Mouse (Mus musculus) heart, embryonic 16.5 days (tissue): ENCODE measurements around the gene Mrm3. TPM values are rescaled to one million over a fixed set of nuclear protein-coding genes. Genes with fewer than 3 reads are reported as not detected.

ENCODE experiments used
- ATAC-seq: fragments of 200-750 bp; cut with Nextera tagmentation; replicated peaks from 2 replicates; pipeline ENCODE4 v1.8.0; 2017; ENCODE audit warnings: moderate number of reproducible peaks; ENCODE audit not compliant: insufficient read depth, low FRiP score; ENCODE audit errors: extremely low read depth
- H3K27ac ChIP-seq: fragments of 300-500 bp; sonication (generic); 2 replicates; pipeline ENCODE4 v1.5.1; 2014; ENCODE audit warnings: mild to moderate bottlenecking, low read length, control low read depth, moderate library complexity
- H3K27me3 ChIP-seq: fragments of 300-500 bp; sonication (generic); 2 replicates; pipeline ENCODE4 v1.6.1; 2014; ENCODE audit warnings: low read length, mixed read lengths; ENCODE audit not compliant: control insufficient read depth, insufficient read depth
- H3K36me3 ChIP-seq: fragments of 300-500 bp; sonication (generic); 2 replicates; pipeline ENCODE4 v1.6.1; 2014; ENCODE audit not compliant: control insufficient read depth, insufficient read depth
- H3K4me1 ChIP-seq: fragments of 300-500 bp; sonication (generic); 2 replicates; pipeline ENCODE4 v1.6.1; 2014; ENCODE audit warnings: low read length, mixed read lengths; ENCODE audit not compliant: control insufficient read depth, insufficient read depth
- H3K4me2 ChIP-seq: fragments of 300-500 bp; sonication (generic); 2 replicates; pipeline ENCODE4 v1.6.1; 2014; ENCODE audit warnings: low read depth, mild to moderate bottlenecking, control low read depth, low read length
- H3K4me3 ChIP-seq: fragments of 300-500 bp; sonication (generic); 2 replicates; pipeline ENCODE4 v1.5.1; 2014; ENCODE audit warnings: mild to moderate bottlenecking, control low read depth, low read length
- H3K9ac ChIP-seq: fragments of 300-500 bp; sonication (generic); 2 replicates; pipeline ENCODE4 v1.6.1; 2014; ENCODE audit warnings: low read length, control low read depth
- H3K9me3 ChIP-seq: fragments of 300-500 bp; sonication (generic); replicated peaks from 2 replicates; pipeline ENCODE4 v1.6.1; 2016; ENCODE audit warnings: low read length; ENCODE audit not compliant: control insufficient read depth
- WGBS: fragments of 180-500 bp; shearing (Covaris S2); extraction: QIAGEN DNeasy Blood & Tissue Kit; methylation state at CpG from one replicate; pipeline ENCODE4 v1.1.7; 2014; 5-methylcytosine and 5-hydroxymethylcytosine counted together
- polyA plus RNA-seq: library from polyadenylated mRNA; unstranded; fragments of >200 nt; fragmentation: Nextera tagmentation; extraction: Ambion mirVana; gene quantifications from 2 replicates; pipeline ENCODE4 v1.2.1, GENCODE M21; 2015

Gene Mrm3
- polyA plus RNA-seq, 1 experiment from 2014 or later: 31.7 TPM

DNA sequence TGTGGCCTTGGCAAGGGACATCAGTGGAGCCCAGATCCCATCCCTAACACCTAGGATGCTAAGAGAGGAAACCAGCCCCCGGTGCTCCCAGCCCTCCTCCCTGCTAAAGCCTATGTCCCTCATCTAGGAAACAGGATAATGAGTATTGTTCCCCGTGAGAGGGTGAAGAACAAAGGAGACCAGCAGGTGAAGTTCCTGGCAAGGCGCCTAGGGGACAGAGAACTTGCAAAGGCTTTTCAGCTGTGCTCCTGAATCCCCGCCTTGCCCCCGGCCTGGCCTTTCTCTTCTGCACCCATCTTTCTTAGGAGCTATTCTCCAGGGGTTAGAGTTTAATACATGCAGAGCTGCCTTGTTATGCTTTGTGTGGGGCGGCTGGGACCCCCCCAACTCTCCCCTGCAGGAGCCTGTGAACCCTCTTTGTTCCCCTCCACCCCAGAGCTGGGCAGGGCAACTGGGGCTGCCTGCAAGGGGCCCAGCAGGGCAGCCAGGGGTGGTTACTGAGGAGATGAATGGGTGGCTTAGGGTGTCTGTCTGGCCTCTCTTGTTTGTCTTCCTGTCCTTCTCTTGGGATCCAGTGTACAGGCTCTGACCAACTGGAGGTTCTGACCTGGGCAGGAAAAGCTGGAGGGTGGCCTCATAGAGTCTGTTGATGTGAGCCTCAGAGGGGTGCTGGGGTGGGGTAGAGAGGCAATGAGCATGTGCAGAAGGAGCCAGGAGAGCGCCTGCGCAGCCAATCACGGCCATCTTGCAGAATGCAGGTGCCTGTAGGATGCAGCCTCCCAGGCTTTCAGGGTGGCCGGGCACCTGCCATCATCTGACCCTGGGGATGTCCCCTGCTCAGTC is 16.9 kb downstream of the Mrm3 start:
- ATAC-seq: no peak
- Histone ChIP-seq H3K27ac (no peak overlapping the region), H3K36me3 (no peaks in the 10 kb centered on the region), H3K27me3 (no peaks in the 10 kb centered on the region), H3K9ac (no peak overlapping the region), H3K9me3 (no peaks in the 10 kb centered on the region), H3K4me2 (no peak overlapping the region), H3K4me3 (no peak overlapping the region), H3K4me1 (no peaks in the 10 kb centered on the region)
- WGBS: 77% methylated on average over 10 of the region's 10 CpGs

DNA sequence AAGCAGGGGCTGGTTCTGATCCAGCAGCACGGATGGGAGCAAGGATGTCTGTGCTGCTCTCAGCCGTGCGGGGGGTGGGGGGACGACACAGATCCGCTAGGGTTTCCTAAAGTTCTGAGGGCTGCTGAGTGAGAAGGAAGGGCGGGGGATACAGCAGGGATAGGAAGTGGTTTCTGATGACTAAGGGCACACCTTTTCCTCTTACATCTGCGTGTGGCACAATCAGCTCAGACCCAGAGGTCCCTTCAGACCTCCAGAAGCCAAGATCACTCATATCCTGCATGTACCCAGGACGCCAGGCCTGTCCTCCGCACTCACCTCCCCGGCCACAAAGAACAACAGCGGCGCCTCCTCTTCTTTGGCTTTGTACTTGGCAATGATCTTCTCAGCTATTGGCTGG is 17.7 kb downstream of the Mrm3 start:
- no peaks in the 10 kb centered on the region for H3K36me3 ChIP-seq
- no peak overlapping the region for H3K9ac ChIP-seq
- H3K4me1 ChIP-seq: no peaks in the 10 kb centered on the region
- H3K4me3 ChIP-seq: no peak overlapping the region
- no peak overlapping the region for H3K4me2 ChIP-seq
- WGBS: 54% methylated on average over 12 of the region's 12 CpGs
- no peaks in the 10 kb centered on the region for H3K27me3 ChIP-seq
- peak; percentile 37 for ATAC-seq
- H3K9me3 ChIP-seq: no peaks in the 10 kb centered on the region
- H3K27ac ChIP-seq: no peak overlapping the region

DNA sequence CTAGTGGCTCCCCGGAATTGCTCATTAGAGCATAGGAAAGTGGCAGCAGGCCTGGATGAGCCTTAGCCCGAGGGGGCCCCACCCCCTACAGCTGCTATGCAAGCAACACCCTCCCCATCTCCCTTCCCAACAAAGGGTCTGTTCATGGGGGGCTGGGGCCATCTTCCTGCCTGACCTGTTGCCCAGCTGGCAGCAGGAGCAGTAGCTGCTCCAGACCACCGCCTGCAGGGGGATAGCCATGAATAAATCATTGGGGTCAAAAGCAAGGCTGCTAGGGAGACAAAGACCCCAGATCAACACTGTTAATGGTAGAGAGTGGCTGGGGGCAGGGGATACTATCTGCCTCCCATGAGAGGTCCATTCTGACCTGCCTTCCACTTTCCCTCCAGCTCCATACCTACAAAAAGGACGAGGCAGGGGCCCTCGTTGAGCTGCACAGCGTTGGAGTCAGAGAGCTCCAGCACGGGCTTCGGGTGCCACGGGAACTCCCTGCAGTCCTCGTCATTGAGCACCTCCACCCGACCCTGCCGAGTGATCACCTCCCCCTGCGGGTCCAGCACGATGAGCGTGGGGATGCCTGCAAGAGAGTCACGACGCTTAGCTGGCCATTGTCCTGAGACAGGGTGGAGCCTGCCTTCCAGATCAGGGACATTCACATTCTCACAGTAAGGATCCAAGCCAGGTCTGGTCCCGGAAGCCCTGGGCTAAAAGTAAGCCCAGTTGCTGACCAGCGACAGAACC is 19.3 kb downstream of the Mrm3 start:
- Histone ChIP-seq H3K9ac (no peak overlapping the region), H3K4me2 (no peak overlapping the region), H3K27ac (no peak overlapping the region), H3K9me3 (no peaks in the 10 kb centered on the region), H3K36me3 (no peaks in the 10 kb centered on the region), H3K4me3 (no peak overlapping the region), H3K4me1 (no peaks in the 10 kb centered on the region), H3K27me3 (no peaks in the 10 kb centered on the region)
- WGBS: 24% methylated on average over 19 of the region's 19 CpGs
- ATAC-seq: no peak

DNA sequence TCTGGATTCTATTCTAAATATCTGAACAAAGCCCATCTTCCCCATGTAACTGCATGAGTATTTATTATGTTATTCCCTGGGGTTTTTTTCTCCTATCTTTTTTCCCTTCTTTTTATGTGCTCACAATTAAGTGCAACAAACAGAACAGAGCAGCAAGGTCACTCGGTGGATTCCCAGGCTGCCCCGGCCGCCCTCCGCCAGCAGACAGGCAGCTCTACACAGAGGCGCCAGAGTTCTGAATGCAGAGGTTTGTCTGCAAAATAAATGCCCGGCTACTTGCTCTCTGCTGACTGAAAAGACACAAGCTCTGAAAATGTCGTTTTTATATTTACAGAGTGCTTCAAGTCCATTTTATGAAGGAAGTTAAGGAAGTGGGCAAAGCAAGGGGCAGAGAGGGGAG is 24.0 kb downstream of the Mrm3 start:
- no peak overlapping the region for H3K9ac ChIP-seq
- H3K9me3 ChIP-seq: no peaks in the 10 kb centered on the region
- no peak for ATAC-seq
- no peak overlapping the region for H3K4me3 ChIP-seq
- H3K27me3 ChIP-seq: no peaks in the 10 kb centered on the region
- 0 out of 2 replicates have a peak, but pooled peaks cover 2% of the 10 kb centered on the region for H3K36me3 ChIP-seq
- no peak overlapping the region for H3K27ac ChIP-seq
- H3K4me1 ChIP-seq: no peaks in the 10 kb centered on the region
- 68% methylated on average over 7 of the region's 7 CpGs for WGBS
- H3K4me2 ChIP-seq: no peak overlapping the region

DNA sequence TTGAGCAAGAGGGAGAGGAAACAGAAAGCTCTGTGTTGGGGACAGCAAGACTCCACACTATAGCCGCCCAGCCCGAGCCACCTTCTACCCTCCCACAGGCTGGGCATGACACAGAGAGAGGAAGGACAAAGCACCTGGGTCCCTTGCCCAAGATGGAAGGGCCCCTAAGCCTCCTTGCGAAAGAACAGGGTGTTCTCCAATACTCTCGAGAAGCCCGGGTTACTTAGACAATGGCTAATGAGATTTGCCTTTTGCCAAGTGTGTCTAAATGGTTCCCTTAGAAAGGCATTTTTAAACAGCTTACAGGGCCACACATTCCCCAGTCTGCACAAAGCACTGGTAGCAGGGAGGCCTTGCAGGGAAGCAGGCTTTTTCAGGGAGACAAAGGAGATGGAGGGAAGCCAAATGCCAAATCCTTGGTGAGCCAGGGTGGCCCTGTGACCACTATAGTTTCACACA is 24.5 kb downstream of the Mrm3 start:
- no peak overlapping the region for H3K9ac ChIP-seq
- H3K9me3 ChIP-seq: no peaks in the 10 kb centered on the region
- H3K4me1 ChIP-seq: no peaks in the 10 kb centered on the region
- 0 out of 2 replicates have a peak, but pooled peaks cover 2% of the 10 kb centered on the region for H3K36me3 ChIP-seq
- no peak overlapping the region for H3K4me2 ChIP-seq
- H3K27ac ChIP-seq: no peak overlapping the region
- no peak overlapping the region for H3K4me3 ChIP-seq
- 71% methylated on average over 5 of the region's 5 CpGs for WGBS
- no peak for ATAC-seq
- H3K27me3 ChIP-seq: no peaks in the 10 kb centered on the region

DNA sequence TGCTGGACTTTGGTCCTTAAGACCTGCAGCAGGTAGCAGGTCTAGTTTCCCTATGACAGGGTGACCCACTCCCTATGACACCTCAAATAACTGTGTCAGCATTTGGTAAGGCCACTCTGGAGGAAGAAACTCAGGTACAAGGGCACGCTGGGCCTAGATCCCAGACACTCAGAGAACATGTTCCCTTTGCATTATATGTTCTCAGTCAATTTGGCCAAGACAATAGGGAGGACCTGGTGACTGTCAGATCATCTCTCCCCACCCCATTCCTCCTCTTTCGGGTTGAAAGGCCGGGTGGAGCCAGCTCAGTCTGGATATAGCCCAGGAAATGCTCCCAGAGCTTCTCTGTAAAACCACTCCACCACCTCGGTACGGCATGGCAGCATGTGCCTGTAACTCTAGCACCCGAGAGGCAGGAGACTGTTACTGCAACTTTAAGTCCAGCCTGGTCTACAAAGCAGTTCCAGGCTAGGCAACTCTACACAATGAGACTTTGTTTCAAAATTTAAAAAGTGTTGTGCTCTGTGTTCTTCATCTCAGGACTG is 25.1 kb downstream of the Mrm3 start:
- no peak overlapping the region for H3K4me3 ChIP-seq
- no peak overlapping the region for H3K9ac ChIP-seq
- no peak overlapping the region for H3K27ac ChIP-seq
- no peaks in the 10 kb centered on the region for H3K27me3 ChIP-seq
- 0 out of 2 replicates have a peak, but pooled peaks cover 2% of the 10 kb centered on the region for H3K36me3 ChIP-seq
- no peak for ATAC-seq
- no peak overlapping the region for H3K4me2 ChIP-seq
- no peaks in the 10 kb centered on the region for H3K4me1 ChIP-seq
- WGBS: 73% methylated on average over 6 of the region's 6 CpGs
- no peaks in the 10 kb centered on the region for H3K9me3 ChIP-seq

DNA sequence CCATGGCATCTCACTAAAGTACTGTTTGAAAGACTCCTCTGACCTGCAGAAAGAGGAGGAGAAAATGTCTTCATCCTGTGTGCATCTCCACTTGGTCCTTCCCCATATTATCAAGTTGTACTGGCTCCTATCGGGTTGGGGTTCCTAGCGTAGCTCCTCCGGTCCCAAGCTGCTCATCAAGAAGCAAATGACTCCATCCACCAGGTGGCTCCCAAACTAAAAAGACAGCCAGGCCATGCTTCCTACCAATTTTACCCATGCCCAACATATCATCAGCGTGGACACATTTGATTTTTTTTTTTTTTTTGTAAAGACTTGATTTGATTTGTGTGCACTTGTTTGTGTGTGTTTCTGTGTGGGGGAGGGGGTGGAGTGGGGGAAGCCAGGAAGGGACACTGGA is 28.9 kb downstream of the Mrm3 start:
- WGBS: 80% methylated on average over 4 of the region's 4 CpGs
- H3K27me3 ChIP-seq: no peaks in the 10 kb centered on the region
- H3K4me3 ChIP-seq: no peak overlapping the region
- H3K9me3 ChIP-seq: no peaks in the 10 kb centered on the region
- H3K36me3 ChIP-seq: 0 out of 2 replicates have a peak, but pooled peaks cover 2% of the 10 kb centered on the region
- H3K4me1 ChIP-seq: no peaks in the 10 kb centered on the region
- H3K27ac ChIP-seq: no peak overlapping the region
- no peak overlapping the region for H3K4me2 ChIP-seq
- no peak overlapping the region for H3K9ac ChIP-seq
- ATAC-seq: no peak

DNA sequence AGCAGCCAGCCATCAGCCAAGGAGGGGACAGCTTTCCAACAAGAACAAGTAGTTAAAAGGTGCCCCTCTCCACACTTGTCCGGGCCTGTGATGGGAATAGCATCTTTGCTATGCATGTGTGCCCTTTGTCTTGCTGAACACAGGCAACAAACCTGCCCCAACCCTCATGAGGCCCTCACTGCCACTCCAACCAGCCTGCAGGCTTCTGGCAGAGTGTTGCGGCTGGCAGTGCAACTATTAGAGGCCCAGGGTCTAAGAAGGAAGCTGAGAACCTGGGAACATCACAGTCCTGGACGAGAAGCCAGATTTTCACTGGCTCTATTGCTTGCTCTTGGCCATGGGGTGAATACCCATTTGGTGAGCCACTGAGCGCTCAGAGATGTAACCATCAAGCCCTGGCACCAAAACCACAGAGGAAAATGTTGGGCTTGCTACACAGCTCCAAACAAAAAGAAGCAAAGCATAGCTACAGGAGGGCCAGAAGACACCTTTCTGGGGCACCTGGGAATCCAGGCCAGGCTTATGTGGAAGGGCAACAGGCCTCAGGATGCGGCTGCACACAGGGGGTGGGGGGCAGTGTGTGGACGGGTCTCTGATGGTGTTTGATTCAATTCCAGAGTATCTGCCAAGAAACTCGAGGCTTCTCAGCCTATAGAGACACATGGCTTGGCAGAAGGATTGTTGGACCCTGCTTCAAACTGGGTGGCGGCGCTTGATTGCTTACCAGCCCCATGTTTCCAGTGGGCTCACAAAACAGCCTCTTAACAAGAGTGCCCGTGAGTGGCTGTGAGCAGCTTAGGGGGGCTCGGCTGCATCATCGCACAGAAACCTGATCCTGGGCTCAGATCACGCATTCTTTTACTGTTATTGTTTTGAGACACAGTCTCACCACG is 35.7 kb downstream of the Mrm3 start:
- no peak overlapping the region for H3K4me3 ChIP-seq
- H3K27me3 ChIP-seq: no peaks in the 10 kb centered on the region
- H3K27ac ChIP-seq: no peak overlapping the region
- WGBS: 70% methylated on average over 14 of the region's 14 CpGs
- H3K9ac ChIP-seq: no peak overlapping the region
- H3K4me1 ChIP-seq: 0 out of 2 replicates have a peak, but pooled peaks cover 3% of the 10 kb centered on the region
- no peak overlapping the region for H3K4me2 ChIP-seq
- H3K36me3 ChIP-seq: no peaks in the 10 kb centered on the region
- no peak for ATAC-seq
- no peaks in the 10 kb centered on the region for H3K9me3 ChIP-seq
